Mouse (Mus musculus) layer of hippocampus, adult 9-10 months (tissue): ENCODE data around the gene Greb1.

Experiments used
- DNase-seq: peaks from one replicate; pipeline ENCODE4 v3.0.0; 2022; ENCODE audit warnings: low spot score

Gene Greb1

DNA sequence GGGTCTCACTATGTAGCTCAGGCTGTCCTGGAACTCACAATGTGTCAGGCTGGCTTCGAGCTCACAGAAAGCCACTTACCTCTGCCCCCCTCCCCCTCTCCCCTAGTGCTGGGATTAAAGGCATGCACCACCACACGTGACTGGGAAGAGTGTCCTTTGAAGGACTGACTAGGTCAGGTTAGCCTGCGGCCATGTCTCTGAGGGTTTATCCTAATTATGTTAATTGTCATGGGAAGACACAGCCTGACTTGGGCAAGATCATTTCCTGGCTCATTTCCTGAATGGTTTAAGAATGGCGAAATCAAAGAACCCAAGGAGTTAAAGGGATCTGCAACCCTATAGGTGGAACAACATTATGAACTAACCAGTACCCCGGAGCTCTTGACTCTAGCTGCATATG lies 105.9 kb downstream of the Greb1 start:
- no peak for DNase-seq

DNA sequence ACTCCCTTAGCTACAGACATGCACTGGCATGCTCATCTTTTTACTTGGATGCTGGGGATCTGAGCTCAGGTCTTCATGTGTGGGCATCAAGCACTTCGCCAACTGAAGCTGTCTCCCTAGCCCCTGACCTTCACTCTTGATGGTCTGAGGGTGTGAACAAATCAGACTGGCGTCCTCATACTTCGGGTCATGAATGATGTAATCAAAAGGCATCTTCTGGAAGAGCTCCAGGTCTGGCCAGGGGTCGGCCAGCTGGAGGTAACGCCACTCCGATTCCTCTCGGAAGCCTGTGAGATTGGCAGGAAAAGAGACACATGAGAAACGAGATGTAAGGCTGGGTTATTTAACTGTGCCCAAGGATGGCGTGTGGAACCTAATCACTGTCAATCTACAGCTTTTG lies 110.1 kb downstream of the Greb1 start:
- no peak for DNase-seq

DNA sequence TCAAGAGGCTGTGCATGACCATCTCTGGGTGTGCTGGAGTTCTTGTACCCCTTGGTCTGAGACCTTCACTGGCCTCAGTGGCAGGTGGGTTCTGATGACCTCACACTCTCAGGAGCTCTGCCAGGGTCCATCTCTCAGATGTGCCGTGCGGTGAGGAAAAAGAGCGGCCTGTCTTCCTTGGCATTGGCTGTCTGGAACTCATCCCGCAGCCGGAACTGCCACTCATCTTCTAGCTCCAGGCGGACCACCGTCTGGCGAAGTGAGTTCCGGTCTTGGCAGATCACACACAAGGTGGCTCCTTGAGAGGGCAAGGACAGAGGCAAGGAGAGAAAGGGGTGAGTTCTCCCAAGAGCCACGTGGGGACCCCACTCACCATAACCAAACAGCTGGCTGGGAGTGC lies 128.4 kb downstream of the Greb1 start:
- DNase-seq, result no peak

DNA sequence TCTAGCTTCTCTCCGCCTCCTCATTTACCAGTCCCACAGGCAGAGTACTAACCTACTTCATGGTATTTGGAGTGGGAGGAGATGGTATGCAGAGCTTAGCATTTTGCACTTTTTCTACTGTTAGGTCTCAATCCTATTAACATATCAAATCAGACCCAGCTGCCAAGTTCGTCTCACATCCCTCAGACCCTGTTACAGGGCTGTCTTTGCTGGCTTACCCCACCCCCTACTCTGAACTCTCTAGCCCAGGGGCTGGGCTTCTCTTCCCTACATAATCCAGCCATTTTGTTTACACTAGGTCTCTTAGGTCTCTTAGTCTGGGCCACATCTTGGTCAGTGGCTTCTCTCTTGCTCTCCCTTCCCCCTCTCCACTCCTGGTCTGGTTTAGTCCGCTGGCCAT lies 131.5 kb downstream of the Greb1 start:
- DNase-seq, result no peak

DNA sequence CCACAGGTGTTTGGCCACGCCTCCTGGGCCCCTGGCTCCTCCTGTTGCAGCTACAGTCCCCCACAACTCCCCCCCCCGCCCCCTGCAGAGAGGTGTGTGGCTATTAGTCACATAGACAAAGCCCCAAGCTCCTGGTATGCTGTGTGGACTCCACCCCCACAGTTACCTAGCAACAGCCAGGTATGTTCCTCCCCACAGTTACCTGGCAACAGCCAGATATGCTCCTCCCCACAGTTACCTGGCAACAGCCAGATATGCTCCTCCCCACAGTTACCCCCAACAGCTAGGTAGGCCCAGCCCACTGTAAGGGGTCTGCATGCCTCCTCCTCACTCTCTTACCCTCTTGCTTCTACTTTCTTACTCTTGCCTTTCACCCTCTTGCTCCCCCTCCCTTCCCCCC lies 135.7 kb downstream of the Greb1 start:
- no peak for DNase-seq

DNA sequence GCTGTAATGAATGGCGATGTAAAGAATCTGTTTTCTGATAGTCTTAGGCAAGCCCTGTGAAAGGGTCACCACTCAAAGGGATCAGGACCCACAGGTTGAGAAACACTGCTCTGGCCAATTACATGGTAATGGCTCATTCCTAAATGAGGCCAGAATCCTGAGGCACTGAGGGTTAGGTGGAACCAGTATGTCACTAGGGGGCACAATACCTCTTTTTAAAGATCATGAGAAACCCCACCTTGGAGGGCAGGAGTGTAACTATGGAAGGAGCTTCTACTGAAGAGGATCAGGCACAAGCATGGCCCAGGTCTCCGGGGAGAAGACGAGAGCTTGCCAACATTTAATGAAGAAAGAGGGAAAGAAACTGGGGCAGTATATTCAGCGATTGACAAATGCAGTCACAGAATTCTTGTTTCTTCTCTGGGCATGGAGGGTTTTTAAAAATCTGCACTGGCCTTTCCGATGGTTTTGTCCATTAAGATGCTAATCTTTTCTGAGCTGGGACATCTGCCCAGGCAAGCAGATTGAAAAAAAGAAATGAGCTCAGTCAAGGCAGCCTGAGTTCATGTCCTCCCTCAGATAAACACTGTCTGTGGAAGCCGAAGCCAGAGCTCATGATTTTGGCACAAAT lies 137.6 kb downstream of the Greb1 start:
- no peak for DNase-seq

DNA sequence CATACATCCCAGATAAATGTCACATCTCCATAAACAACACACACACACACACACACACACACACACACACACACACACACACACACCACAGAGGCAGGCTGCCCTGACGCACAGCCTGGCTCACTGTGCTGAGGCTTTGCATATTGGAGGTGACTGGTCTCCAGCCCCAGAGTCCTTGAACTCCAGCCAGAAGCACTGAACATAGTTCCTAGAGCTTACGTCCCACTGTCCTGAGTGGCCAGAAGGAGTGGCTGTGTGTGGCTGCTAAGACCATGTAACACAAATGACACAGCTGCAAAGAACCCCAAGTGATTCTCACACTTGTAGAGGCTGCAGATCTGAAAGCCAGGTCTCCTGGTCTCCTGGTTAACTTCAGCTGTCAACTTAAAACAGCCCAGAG lies 138.8 kb downstream of the Greb1 start:
- no peak for DNase-seq

DNA sequence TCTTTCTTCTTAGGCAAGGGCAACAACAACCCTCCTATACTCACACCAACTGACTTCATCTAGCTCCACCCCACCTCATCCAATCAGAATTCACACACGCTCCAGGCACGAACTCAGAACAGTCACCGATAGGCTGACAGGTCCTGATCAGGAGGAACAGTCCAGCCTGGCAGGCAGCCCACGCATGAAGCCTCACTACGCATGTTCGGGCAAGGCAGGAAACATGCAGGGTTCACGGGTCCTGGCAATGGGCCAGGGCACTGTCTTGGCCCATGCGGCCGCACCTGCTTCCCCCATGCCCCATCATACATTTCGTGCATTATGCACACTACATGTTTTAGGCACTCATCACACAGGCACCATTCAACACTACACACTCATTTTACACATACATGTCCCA lies 139.2 kb downstream of the Greb1 start:
- no peak for DNase-seq

DNA sequence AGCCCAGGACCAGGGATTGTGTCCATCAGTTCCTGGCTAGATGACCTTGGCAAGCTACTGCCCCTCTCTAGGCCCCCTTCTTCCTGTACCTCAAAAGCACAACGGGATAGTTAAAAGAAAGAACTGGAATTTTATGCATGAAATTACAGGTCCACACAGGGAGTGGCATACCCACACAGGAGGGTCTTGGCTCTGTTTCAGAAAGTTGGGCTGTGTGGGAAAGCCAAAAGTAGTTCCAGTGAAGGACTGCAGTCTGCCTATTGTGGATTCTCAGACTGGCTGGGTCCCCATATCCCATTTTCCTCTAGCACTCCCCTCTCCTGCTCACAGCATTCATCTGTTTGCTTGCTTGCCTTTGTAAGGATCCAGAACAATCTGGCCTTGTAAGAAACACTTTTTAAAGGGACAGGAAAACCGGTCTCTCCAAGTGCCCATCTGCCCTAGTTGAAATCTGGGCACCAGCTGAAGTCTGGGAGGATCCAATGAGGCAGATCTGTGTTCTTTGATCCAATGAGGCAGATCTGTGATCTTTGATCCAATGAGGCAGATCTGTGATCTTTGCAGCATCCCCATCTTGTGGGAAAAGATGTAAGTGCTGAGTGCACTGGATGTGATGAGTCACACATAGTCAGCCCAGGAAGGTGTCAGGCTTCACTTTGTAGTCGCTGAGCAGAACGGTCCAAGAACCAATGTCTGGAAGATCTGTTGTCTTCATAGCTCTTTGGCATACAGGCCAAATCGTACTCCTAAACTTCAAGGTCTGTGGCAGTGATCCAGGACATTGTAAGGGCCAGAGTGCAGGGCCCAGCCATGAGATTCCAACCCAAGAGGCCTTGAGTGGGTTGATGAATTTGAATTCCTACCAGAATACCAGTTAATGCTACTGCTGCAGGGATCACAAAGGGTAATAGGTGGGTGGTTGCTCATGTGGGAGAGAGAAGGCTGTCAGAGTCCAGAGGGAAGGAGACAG lies 143.5 kb downstream of the Greb1 start:
- no peak for DNase-seq

DNA sequence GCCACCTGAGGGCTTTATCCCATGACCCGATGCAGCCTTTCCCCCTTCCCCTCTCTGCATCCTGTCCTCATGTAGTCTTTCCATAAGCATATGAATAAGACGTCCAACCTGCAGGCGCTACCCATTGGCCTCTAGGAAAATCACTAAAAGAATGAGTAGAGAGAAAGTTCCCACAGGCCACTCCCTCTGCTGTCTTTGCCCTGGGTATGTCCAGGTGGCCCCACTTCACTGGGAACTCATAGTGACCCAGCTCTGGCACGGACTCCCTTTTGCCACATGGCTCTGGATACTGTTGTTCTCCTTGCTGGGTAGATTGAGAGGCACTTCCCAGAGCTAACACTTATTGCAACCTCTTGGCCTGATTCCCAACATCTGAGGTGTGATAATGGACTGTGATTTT lies 145.1 kb downstream of the Greb1 start:
- no peak for DNase-seq

DNA sequence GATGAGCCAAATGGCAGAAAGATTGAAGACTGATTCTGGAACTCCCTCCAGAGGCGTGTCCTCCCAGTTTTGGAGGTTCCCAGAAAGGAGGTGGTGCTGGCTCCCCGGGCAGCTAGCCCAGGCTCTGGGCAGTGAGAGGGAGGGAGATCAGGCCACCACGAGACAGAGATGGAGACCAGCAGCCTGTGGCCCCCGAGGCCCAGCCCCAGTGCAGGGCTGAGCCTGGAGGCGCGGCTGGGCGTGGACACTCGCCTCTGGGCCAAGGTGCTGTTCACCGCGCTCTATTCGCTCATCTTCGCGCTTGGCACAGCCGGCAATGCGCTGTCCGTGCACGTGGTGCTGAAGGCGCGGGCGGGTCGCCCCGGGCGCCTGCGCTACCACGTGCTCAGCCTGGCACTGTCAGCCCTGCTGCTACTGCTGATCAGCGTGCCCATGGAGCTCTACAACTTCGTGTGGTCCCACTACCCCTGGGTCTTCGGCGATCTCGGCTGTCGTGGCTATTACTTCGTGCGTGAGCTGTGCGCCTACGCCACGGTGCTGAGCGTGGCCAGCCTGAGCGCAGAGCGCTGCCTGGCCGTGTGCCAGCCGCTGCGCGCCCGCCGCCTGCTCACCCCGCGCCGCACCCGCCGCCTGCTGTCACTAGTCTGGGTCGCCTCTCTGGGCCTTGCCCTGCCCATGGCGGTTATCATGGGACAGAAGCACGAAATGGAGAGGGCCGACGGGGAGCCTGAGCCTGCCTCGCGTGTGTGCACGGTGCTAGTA lies 147.2 kb downstream of the Greb1 start, which contains the start of gene Ntsr2:
Gene Ntsr2 (plus strand): TSS at position 51 of the 762 bp plus-strand sequence.
- DNase-seq, result no peak

DNA sequence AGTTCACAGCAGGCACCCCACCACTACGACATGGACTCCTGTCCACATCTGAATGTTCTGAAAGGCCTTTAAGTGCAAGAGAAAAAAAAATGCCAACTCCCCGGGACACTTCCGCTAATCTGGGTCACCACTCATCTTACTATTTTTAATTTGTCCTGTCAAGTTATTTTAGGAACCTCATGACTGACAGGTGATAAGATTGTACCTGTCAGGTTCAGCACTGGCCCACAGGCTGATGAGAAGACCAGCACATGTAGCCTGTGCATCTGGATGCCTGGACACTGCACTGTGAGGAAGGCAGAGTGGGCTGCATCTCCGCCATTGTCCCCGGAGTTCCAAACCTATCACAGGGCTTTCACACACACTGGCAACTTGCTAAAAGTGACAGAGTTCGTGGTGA lies 150.9 kb downstream of the Greb1 start:
- no peak for DNase-seq

DNA sequence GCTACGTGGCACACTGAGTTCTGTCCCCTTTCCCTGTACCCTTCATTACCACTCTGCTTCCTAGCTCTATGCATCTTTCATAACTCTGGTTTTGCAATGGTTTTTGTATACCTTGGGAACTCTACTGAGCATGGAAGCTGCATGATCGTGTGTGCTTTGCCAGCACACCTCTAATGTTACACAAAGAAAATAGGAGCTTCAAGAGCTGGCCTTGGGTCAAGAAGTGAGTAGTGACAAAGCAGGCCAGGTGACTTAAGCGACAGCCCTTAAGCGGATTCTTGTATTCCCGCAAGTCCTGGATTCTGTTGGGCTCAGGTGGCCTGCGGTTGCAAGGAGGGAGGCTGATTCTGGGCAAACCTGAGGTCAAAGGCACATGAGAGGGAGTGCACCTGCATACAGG lies 152.4 kb downstream of the Greb1 start:
- DNase-seq, result no peak

DNA sequence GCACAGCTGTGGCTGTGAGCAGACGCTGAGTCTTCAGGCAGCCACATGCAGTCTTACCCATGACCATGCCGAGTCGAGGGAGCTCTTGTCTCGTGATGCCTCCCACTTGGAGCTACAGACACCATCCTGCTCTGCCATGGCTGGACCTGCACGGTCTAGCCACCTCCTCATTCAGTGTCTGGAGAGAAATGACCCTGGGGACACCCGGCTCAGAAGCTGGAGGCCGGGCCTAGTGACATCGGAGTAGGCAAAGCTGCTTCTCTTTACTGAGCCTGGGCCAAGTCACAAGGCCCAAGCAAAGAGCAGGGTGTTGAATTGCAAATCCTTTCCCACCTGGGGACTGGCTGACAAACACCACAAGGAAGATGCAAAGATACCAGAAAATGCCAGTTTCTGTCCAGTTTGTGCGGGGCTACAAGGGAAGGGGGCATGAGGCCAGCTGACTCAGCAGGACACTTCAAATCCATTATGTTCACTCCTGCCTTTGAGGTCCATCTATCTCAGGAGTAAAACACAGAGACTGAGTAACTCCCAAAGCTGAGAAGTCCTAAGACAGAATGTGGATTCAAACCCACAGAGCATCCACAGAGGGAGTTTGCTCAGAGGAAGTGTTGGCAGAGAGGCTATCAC lies 153.8 kb downstream of the Greb1 start:
- DNase-seq, result no peak

DNA sequence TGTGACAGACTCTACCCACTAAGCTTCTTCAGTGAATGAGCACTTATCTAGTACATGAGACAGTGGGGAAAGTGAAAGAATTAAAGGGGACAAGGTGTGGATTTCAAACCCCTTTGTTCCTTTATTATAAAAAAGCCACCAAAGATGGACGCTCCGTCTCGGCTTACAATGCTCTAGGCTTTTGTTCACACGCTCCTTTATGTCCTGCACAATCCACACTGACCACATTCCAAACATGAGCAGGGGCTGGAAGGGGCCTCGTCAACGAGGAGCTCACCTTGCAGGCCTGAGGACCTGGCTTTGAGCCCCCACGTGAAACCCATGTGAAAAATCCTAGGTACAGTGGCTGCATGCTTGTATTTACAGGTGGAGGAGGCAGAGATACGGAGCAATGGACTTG lies 156.0 kb downstream of the Greb1 start:
- DNase-seq, result no peak

DNA sequence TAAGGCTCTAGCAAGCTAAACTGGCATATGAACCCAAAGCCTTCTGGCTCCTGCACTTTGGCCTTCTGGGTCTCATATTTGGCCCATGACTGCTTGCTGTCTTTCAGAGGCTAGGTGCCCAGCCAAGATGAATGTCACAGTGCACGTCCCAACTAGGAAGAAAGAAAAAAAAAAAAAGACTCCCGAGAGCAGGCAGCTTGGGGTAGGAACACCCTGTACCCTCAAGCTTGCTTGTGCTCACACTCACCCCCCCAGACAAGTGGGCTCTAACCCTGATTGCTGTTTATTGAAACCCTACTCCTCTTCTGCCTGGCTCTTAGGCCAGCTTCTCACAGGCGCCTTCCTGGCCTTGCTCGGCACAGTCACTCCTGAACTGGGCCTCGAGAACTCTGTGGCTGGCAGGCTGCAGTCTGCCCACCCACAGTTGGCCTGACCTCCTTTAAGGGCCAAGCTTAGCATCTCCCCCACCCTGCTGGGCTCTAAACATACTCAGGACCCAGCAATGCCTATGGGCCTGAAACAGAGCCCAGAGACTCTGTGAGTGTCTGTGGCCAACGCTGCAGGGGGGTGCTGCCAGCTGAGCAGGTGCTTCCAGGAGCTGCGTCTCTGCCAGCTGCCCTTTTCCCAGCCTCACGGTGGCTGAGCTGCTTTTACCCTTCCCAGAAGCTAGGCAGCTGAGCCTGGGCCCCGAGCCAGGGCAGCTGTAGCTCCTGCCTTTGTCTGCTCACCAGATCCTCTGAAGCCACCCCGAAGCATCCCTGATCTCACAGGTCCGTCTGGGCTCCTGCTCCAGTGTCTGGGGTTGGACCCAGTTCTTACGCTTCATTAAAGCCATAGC lies 157.0 kb downstream of the Greb1 start:
- DNase-seq, result no peak

DNA sequence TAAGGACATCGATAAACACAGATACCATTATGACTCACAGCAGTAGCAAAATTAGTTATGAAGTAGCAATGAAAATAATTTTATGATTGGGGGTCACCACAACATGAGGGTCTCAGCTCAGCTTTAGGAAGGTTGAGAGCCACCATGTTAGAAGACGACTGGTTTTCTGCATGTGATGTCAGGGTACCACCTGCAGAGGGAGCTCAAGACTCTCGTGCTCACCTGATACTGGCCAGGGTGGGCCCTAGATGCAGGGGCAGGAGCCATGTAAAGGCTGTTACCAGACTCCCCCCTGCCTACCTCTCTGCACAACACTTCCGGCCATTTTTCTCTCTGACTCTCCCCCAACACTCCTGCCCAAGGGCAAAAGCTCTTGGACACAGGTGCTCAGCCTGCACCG lies 158.7 kb downstream of the Greb1 start:
- DNase-seq, result no peak

DNA sequence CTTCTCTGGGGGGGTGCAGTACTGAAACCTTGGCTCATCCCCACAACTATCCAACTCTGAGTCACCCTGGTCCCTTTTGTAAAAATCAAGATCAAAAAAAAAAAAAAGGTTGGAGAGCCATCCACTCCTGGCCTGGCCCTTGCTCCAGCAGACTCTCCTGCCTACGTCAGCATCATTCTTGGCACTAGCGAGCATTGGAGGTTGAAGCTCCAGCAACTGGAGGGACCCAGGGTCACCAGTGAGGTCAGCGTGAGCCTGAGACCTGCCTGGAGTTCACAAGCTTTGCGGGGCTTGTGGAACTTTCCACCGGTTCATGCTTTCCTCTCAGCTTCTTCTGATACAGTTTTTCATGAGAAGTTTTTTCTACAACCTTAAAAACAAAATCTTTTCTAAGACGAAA lies 160.6 kb downstream of the Greb1 start:
- no peak for DNase-seq

DNA sequence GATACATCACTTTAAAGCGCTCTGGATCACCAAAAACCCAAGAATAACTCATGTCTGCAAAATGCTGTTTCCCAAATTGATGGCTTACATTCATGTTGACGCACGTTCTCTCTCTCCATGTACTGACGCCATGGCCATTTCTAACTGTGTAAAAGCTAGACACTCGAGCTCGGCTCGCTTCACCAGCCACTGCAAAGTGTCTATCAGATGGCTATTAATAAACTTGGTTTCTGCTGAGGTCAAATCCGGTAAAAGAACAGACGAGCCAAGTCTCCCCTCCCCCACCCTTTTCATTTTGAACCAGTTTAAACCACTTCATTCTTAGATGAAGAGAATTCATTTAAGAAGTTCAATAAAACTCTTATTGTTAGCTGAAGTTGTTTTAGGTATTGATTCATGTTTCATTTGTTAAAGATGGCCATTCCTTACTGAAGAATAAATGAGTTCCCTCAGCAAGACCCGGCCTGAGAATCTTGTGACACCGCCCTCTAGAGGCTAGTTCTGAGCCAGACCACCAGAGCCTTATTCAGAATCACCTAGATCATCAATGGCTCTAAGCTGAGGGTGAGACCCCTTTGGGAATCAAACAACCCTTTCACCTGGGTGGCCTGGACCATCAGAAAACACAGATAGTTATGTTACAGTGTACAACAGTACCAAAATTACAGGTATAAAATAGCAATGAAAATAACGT lies 161.5 kb downstream of the Greb1 start:
- no peak for DNase-seq

DNA sequence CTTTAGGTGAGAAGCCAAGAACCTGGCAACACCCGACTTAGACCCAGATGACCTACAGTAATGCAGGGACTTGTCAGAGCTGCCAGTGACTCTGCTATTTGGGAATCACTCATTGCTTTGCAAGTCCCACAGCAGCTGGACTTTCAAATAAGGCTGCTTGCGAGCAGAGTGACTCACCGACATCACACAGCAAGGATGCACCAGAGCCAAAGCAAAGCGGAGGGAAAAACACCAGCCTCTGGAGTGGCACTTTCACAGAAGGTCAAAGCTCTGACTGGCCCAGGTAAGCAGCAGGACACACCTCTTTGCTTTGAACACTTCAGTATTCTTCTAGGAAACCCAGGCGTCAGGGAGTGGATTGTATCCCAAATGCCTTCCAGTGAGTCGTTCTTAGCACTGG lies 164.9 kb downstream of the Greb1 start:
- no peak for DNase-seq
